Mouse (Mus musculus) CH12.LX (cell line): Measurements from ENCODE around the gene Mmp14. TPM values are rescaled to one million over a fixed set of nuclear protein-coding genes. Genes with fewer than 3 reads are reported as not detected.

Source experiments
- DNase-seq: peaks from one replicate; pipeline ENCODE4 v3.0.0-alpha.2; 2013; ENCODE audit errors: extremely low read depth
- H3K27ac ChIP-seq: 2 replicates; pipeline ENCODE4 v1.5.1; 2012; ENCODE audit warnings: low read depth, mild to moderate bottlenecking, control low read depth, moderate library complexity; ENCODE audit not compliant: insufficient read depth
- H3K27me3 ChIP-seq: replicated peaks from 2 replicates; pipeline ENCODE3; 2012; ENCODE audit warnings: inconsistent platforms
- H3K36me3 ChIP-seq, 2 experiments: replicated peaks in 1 of 2; 2 replicates each; pipeline versions ENCODE3 to v1.6.1; 2012; ENCODE audit warnings: inconsistent platforms in 1 of 2, low read length in 1 of 2, mild to moderate bottlenecking in 1 of 2, mixed read lengths in 1 of 2, moderate library complexity in 1 of 2; ENCODE audit not compliant: control insufficient read depth in 1 of 2, insufficient read depth in 1 of 2
- H3K4me1 ChIP-seq, 2 experiments: 2 replicates each; pipeline ENCODE4 v1.6.1; 2012; ENCODE audit warnings: inconsistent platforms in 1 of 2, moderate library complexity in 1 of 2; ENCODE audit not compliant: insufficient read depth in 2 of 2, control insufficient read depth in 1 of 2
- H3K4me2 ChIP-seq: 2 replicates; pipeline ENCODE4 v1.6.1; 2012; ENCODE audit warnings: low read depth, mild to moderate bottlenecking, control low read depth; ENCODE audit not compliant: poor library complexity, insufficient read depth, severe bottlenecking
- H3K4me3 ChIP-seq, 3 experiments: fragments of 150-350 bp in 1 of 3; sonication (generic) in 1 of 3; replicated peaks in 1 of 3; 2 replicates each; pipeline versions ENCODE3 to v1.5.1; 2011 to 2012; ENCODE audit warnings: low read depth in 2 of 3, low read length in 2 of 3, mild to moderate bottlenecking in 2 of 3, moderate library complexity in 2 of 3, control low read depth in 1 of 3, improper control_type of control experiment in 1 of 3, inconsistent platforms in 1 of 3, mixed read lengths in 1 of 3; ENCODE audit not compliant: poor library complexity in 1 of 3
- H3K79me2 ChIP-seq: replicated peaks from 2 replicates; pipeline ENCODE4 v1.6.1; 2012; ENCODE audit warnings: mild to moderate bottlenecking, moderate library complexity; ENCODE audit not compliant: control insufficient read depth, poor library complexity, insufficient read depth, severe bottlenecking; ENCODE audit errors: extremely low read depth
- H3K9ac ChIP-seq: 2 replicates; pipeline ENCODE4 v1.6.1; 2012; ENCODE audit warnings: low read depth, mild to moderate bottlenecking, control low read depth, moderate library complexity; ENCODE audit not compliant: insufficient read depth
- H3K9me3 ChIP-seq: replicated peaks from 2 replicates; pipeline ENCODE3; 2012; ENCODE audit warnings: low read length, inconsistent platforms, mixed read lengths
- BHLHE40 ChIP-seq: IDR thresholded peaks from 2 replicates; pipeline ENCODE4 v1.6.1; 2011; ENCODE audit warnings: mild to moderate bottlenecking, low read depth, low read length, improper control_type of control experiment
- CHD1 ChIP-seq: IDR thresholded peaks from 2 replicates; pipeline ENCODE4 v1.6.1; 2012; ENCODE audit warnings: low read depth, low read length, improper control_type of control experiment, inconsistent platforms
- ELF1 ChIP-seq: IDR thresholded peaks from 2 replicates; pipeline ENCODE4 v1.6.1; 2014; ENCODE audit warnings: low read depth, mild to moderate bottlenecking, inconsistent platforms, low read length, improper control_type of control experiment
- ETS1 ChIP-seq: conservative IDR thresholded peaks from 2 replicates; pipeline ENCODE4 v1.6.1; 2012; ENCODE audit warnings: low read depth, mild to moderate bottlenecking, inconsistent platforms, low read length, improper control_type of control experiment, moderate library complexity
- IRF4 ChIP-seq: IDR thresholded peaks from 2 replicates; pipeline ENCODE4 v1.6.1; 2014; ENCODE audit warnings: low read depth, mild to moderate bottlenecking, inconsistent platforms, low read length, improper control_type of control experiment
- MAX ChIP-seq: IDR thresholded peaks from 2 replicates; pipeline ENCODE4 v1.6.1; 2011; ENCODE audit warnings: low read length, improper control_type of control experiment
- MEF2A ChIP-seq: IDR thresholded peaks from 2 replicates; pipeline ENCODE4 v1.6.1; 2014; ENCODE audit warnings: low read depth, mild to moderate bottlenecking, inconsistent platforms, low read length, improper control_type of control experiment, borderline replicate concordance
- RAD21 ChIP-seq: IDR thresholded peaks from 2 replicates; pipeline ENCODE4 v1.6.1; 2011; ENCODE audit warnings: low read depth, mild to moderate bottlenecking, low read length, improper control_type of control experiment, moderate library complexity
- RCOR1 ChIP-seq: conservative IDR thresholded peaks from 2 replicates; pipeline ENCODE4 v1.6.1; 2012; ENCODE audit warnings: low read depth, mild to moderate bottlenecking, inconsistent platforms, low read length, improper control_type of control experiment
- TCF12 ChIP-seq: IDR thresholded peaks from 2 replicates; pipeline ENCODE4 v1.6.1; 2014; ENCODE audit warnings: low read depth, mild to moderate bottlenecking, inconsistent platforms, low read length, improper control_type of control experiment
- ZC3H11A ChIP-seq: IDR thresholded peaks from 2 replicates; pipeline ENCODE4 v1.6.1; 2012; ENCODE audit warnings: low read depth, mild to moderate bottlenecking, inconsistent platforms, low read length, improper control_type of control experiment
- ZKSCAN1 ChIP-seq: IDR thresholded peaks from 2 replicates; pipeline ENCODE4 v1.6.1; 2012; ENCODE audit warnings: low read depth, inconsistent platforms, low read length, improper control_type of control experiment, borderline replicate concordance
- ZMIZ1 ChIP-seq: IDR thresholded peaks from 2 replicates; pipeline ENCODE4 v1.6.1; 2012; ENCODE audit warnings: low read depth, mild to moderate bottlenecking, inconsistent platforms, low read length, improper control_type of control experiment
- ZNF384 ChIP-seq: IDR thresholded peaks from 2 replicates; pipeline ENCODE4 v1.6.1; 2012; ENCODE audit warnings: low read depth, low read length, improper control_type of control experiment, inconsistent platforms
- dilution Hi-C: fragments of 300-500 bp; cut with MboI; formaldehyde crosslinking; loops from 2 replicates; pipeline ENCODE4 v1.14.3; 2020; ENCODE audit warnings: low sequenced_read_pairs; ENCODE audit not compliant: extremely low pct_unique_long_range_greater_than_20kb, extremely low pct_ligation_motif_present
- in situ Hi-C: fragments of 300-500 bp; cut with MboI; formaldehyde crosslinking; loops from 3 replicates; pipeline ENCODE4 v1.14.3; 2019; ENCODE audit warnings: low sequenced_read_pairs, low pct_ligation_motif_present, low pct_unique_long_range_greater_than_20kb, mixed read lengths
- polyA plus RNA-seq: library from polyadenylated mRNA; unstranded; fragments of >175 nt; gene quantifications from 2 replicates; pipeline ENCODE4 v1.2.1, GENCODE M21; 2012; ENCODE audit warnings: low read depth; ENCODE audit not compliant: insufficient read length
- total RNA-seq, 2 experiments: library from RNA; depleted of rRNA; stranded (reverse); fragments of 300-350 nt in 1 of 2; fragments of >200 nt in 1 of 2; gene quantifications; 2 replicates each; pipeline ENCODE4 v1.2.3; 2012 to 2014

Mmp14 gene
- total and polyA plus RNA-seq, 3 experiments: 0.08 TPM; not detected in 1

DNA sequence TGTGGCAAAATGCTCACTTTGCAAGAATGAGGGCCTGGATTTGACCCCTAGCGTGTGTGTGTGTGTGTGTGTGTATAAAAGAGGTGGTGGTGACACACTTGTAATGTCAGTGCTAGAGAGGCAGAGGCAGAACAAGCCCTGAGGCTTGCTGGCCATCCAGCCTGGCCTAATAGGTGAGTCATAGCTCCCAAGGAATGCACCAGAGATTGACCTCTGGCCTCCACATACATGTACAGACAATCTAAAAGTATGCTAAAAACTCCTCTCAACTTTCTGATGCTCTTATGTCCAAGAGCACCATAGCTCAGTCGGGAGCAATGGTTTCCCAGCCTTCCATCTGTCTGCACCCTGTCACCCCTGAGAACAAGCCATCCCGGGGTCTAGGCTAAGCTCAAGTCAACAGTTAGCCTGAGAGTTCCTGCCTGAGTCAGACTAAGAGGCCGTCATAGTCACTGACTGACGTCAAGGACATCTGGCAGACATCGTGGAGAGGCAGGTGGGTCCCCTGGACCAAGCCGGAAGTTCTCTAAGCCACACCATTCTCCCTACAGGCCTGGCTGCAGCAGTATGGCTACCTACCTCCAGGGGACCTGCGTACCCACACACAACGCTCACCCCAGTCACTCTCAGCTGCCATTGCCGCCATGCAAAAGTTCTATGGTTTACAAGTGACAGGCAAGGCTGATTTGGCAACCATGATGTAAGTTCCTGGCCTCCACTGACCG lies 3.9 kb downstream of the Mmp14 start:
- no peaks in the 10 kb centered on the region for H3K9me3 ChIP-seq
- peak; percentile 77 for DNase-seq
- no peaks in the 10 kb centered on the region for H3K79me2 ChIP-seq
- no peak for TF ChIP-seq ZC3H11A
- TF ChIP-seq ETS1: peak; percentile 42; the same call in 1 of the 2 replicates
- TF ChIP-seq ZNF384: no peak
- peak; percentile 65; the same call in 1 of the 2 replicates for TF ChIP-seq ELF1
- TF ChIP-seq MAX: 0 out of 2 replicates have a peak, but pooled peaks have one; percentile 28
- TF ChIP-seq TCF12: peak; percentile 47; the same call in 1 of the 2 replicates
- peak; percentile 45; the same call in 1 of the 2 replicates for TF ChIP-seq IRF4
- TF ChIP-seq BHLHE40: no peak
- TF ChIP-seq RAD21: no peak
- no peaks in the 10 kb centered on the region for H3K27me3 ChIP-seq
- in situ Hi-C loops: loop anchor here (10.0 kb wide), 1 partner anchor 201 kb away; no protein-coding TSS in a partner anchor
- dilution Hi-C loops: no loop called here
- H3K9ac ChIP-seq: no peak overlapping the region
- no peak overlapping the region for H3K4me3 ChIP-seq
- H3K4me1 ChIP-seq: peaks cover 15 to 25% of the 10 kb centered on the region in 2 experiments
- H3K4me2 ChIP-seq: no peak overlapping the region
- H3K36me3 ChIP-seq: peaks cover 1 to 7% of the 10 kb centered on the region in 2 experiments
- H3K27ac ChIP-seq: no peak overlapping the region

DNA sequence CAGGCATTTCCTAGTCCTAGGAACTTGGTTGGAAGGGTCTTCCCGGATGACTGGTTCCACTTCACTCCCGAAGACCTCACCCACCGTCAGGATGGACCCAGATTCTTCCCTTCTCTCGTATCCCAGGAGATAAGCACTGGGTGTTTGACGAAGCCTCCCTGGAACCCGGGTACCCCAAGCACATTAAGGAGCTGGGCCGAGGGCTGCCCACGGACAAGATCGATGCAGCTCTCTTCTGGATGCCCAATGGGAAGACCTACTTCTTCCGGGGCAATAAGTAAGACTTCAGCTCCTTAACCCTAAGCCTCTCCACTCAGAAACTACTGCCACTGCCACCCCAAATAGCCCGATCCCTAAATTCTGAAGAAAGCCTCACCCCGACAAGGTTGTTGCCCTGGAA lies 7.7 kb downstream of the Mmp14 start:
- peaks cover 17 to 41% of the 10 kb centered on the region in 2 experiments for H3K4me1 ChIP-seq
- in situ Hi-C loops: loop anchor here (10.0 kb wide), 1 partner anchor 204 kb away; no protein-coding TSS in a partner anchor
- DNase-seq: no peak
- dilution Hi-C loops: no loop called here
- H3K9ac ChIP-seq: no peak overlapping the region
- no peaks in the 10 kb centered on the region for H3K27me3 ChIP-seq
- TF ChIP-seq ZMIZ1: no peak
- TF ChIP-seq RCOR1: no peak
- TF ChIP-seq ELF1: no peak
- no peak for TF ChIP-seq ZKSCAN1
- TF ChIP-seq MEF2A: no peak
- TF ChIP-seq CHD1: no peak
- no peak overlapping the region for H3K4me3 ChIP-seq
- H3K4me2 ChIP-seq: no peak overlapping the region
- no peak overlapping the region for H3K27ac ChIP-seq
- H3K36me3 ChIP-seq: no peaks in the 10 kb centered on the region
- no peaks in the 10 kb centered on the region for H3K79me2 ChIP-seq
- H3K9me3 ChIP-seq: no peaks in the 10 kb centered on the region
